Mouse (Mus musculus): ENCODE results near the gene Gata1.
"Not testable (repeated sequence)": the region's sequence is repeated elsewhere in the genome, so short reads cannot be mapped to it uniquely, and the experiment has no call there.

The Gata1 gene

GRCm38 (mm10) chrX:7967596-7968201, 10.2 kb downstream of the Gata1 start:
- no peak for DNase-seq (ENCODE audit: extremely low read depth, insufficient read length, low spot score)

- DNase-seq (ENCODE audit: extremely low read depth, insufficient read length, low spot score), result no peak
Observed at GRCm38 (mm10) chrX:7966161-7966560, 11.7 kb downstream of the Gata1 start.

- DNase-seq (ENCODE audit: extremely low read depth, insufficient read length, low spot score), result no peak
Observed at GRCm38 (mm10) chrX:7963829-7964626, 13.8 kb downstream of the Gata1 start.

- no peak for DNase-seq (ENCODE audit: extremely low read depth, insufficient read length, low spot score)
Observed at GRCm38 (mm10) chrX:7958868-7959267, 19.0 kb downstream of the Gata1 start.

GRCm38 (mm10) chrX:7950091-7950490, 27.8 kb downstream of the Gata1 start:
- no peak for DNase-seq (ENCODE audit: extremely low read depth, insufficient read length, low spot score)

GRCm38 (mm10) chrX:7947900-7948492, 29.9 kb downstream of the Gata1 start:
- peak; percentile 97 for DNase-seq (ENCODE audit: extremely low read depth, insufficient read length, low spot score)

GRCm38 (mm10) chrX:7947108-7947899, 30.6 kb downstream of the Gata1 start, which contains the start of gene Hdac6:
TSS of gene Hdac6 (minus strand) at chrX:7947889.
- no peak for DNase-seq (ENCODE audit: extremely low read depth, insufficient read length, low spot score)

GRCm38 (mm10) chrX:7945618-7946017, 32.3 kb downstream of the Gata1 start:
- no peak for DNase-seq (ENCODE audit: extremely low read depth, insufficient read length, low spot score)

- DNase-seq (ENCODE audit: extremely low read depth, insufficient read length, low spot score), result peak; percentile 68
Observed at GRCm38 (mm10) chrX:7937667-7938066, 40.2 kb downstream of the Gata1 start.

- peak; percentile 11 for DNase-seq (ENCODE audit: extremely low read depth, insufficient read length, low spot score)
Observed at GRCm38 (mm10) chrX:7936874-7937273, 41.0 kb downstream of the Gata1 start.

- no peak for DNase-seq (ENCODE audit: extremely low read depth, insufficient read length, low spot score)
Observed at GRCm38 (mm10) chrX:7928270-7928790, 49.5 kb downstream of the Gata1 start, which contains the start of gene Eras. TSS of gene Eras (minus strand) at chrX:7928607.

GRCm38 (mm10) chrX:7927116-7927515, 50.8 kb downstream of the Gata1 start:
- DNase-seq (ENCODE audit: extremely low read depth, insufficient read length, low spot score), result no peak

- DNase-seq (ENCODE audit: extremely low read depth, insufficient read length, low spot score), result no peak
Observed at GRCm38 (mm10) chrX:7926266-7926665, 51.6 kb downstream of the Gata1 start.

GRCm38 (mm10) chrX:7922032-7922431, 55.8 kb downstream of the Gata1 start:
- DNase-seq (ENCODE audit: extremely low read depth, insufficient read length, low spot score), result no peak

- DNase-seq (ENCODE audit: extremely low read depth, insufficient read length, low spot score), result no peak
Observed at GRCm38 (mm10) chrX:7919601-7920383, 58.1 kb downstream of the Gata1 start, which contains the start of gene Pcsk1n. TSS of gene Pcsk1n (plus strand) at chrX:7919822.

- DNase-seq (ENCODE audit: extremely low read depth, insufficient read length, low spot score), result not testable (repeated sequence)
Observed at GRCm38 (mm10) chrX:7917960-7918359, 59.9 kb downstream of the Gata1 start.

- DNase-seq (ENCODE audit: extremely low read depth, insufficient read length, low spot score), result not testable (repeated sequence)
Observed at GRCm38 (mm10) chrX:7915669-7916068, 62.2 kb downstream of the Gata1 start.

- no peak for DNase-seq (ENCODE audit: extremely low read depth, insufficient read length, low spot score)
Observed at GRCm38 (mm10) chrX:7910473-7910872, 67.4 kb downstream of the Gata1 start.
